In the genomic region with DNA sequence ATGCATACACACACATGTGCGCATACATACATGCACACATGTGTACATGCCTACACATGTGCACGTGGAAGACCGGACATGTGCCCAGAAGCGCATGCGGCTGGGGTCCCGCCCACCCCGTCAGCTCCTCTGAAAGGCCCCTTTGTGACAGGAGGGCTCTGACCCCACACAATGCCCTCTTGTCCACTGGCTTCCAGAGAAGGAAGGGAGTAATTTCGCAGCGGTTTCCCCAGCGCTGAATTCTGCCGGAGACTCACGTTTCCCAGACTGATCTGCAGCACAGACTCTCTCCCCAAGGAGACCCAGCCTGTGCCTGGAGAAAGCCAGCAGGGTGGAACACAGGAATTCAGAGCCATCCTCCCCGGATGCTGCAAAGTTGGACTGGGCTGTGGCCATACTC, we compare ENCODE assay signal across 16 mouse cellular contexts. TPM values are rescaled to one million over a fixed set of nuclear protein-coding genes. Genes with fewer than 3 reads are reported as not detected.
A peak's percentile ranks its signal among the peaks of the same experiment; 100 is the strongest.
DNase-seq lines count a peak whose midpoint lies in the region; ATAC-seq and TF ChIP-seq lines count a peak whose summit lies in the region.
"Had no signal": no experiment of that assay in that cellular context is flagged by ENCODE, and none has a peak within 500 bp of the region (broad histone marks: within the 10 kb centered on the region; RNA-seq: fewer than 3 reads in every experiment).

No protein-coding gene starts in this region.

- H3K36me3 ChIP-seq in forebrain, embryonic 13.5 days (ENCODE audit: poor library complexity, severe bottlenecking) = no peaks in the 10 kb centered on the region
- H3K36me3 ChIP-seq in forebrain, embryonic 12.5 days (replicated peaks) = no peaks in the 10 kb centered on the region
- H3K36me3 ChIP-seq in stomach, embryonic 14.5 days (ENCODE audit: control insufficient read depth, insufficient read depth, low read length) = peaks cover 20% of the 10 kb centered on the region; the same call in 1 of the 2 replicates
- H3K36me3 ChIP-seq in stomach, postnatal 0 days (ENCODE audit: control insufficient read depth, insufficient read depth, low read length) = no peaks in the 10 kb centered on the region
- H3K36me3 ChIP-seq in limb, embryonic 13.5 days = no peaks in the 10 kb centered on the region
- H3K36me3 ChIP-seq: heart, embryonic 12.5 days had no signal

- 21% methylated on average over 13 of the region's 13 CpGs for WGBS in forebrain, embryonic 13.5 days
- 30% methylated on average over 13 of the region's 13 CpGs for WGBS in forebrain, embryonic 12.5 days
- 75% methylated on average over 13 of the region's 13 CpGs for WGBS in stomach, embryonic 14.5 days
- WGBS in stomach, postnatal 0 days = 72% methylated on average over 13 of the region's 13 CpGs
- WGBS in limb, embryonic 13.5 days = 58% methylated on average over 13 of the region's 13 CpGs

- no peak for DNase-seq in stomach, postnatal 0 days (ENCODE audit: low spot score)
- DNase-seq in MN1 (ENCODE audit: low spot score) = no peak
- no peak for DNase-seq in kidney, postnatal 4 days
- no peak for DNase-seq in c-Kit-positive CD71-positive TER-119-positive erythroid progenitor cells, embryonic 14.5 days (ENCODE audit: low spot score)
- DNase-seq: cerebellum, adult 9-10 months; gastrocnemius, postnatal 36 days; heart, postnatal 4 days; kidney, adult 11 months; liver, postnatal 0 days; lung, postnatal 4 days had no signal

- no peak for TF ChIP-seq EP300 in stomach, postnatal 0 days (optimal IDR thresholded peaks at IDR 0.05)

- H3K4me3 ChIP-seq in forebrain, embryonic 13.5 days = no peak overlapping the region
- H3K4me3 ChIP-seq in forebrain, embryonic 12.5 days (replicated peaks) = no peak overlapping the region
- no peak overlapping the region for H3K4me3 ChIP-seq in stomach, embryonic 14.5 days (ENCODE audit: low read depth, low read length)
- no peak overlapping the region for H3K4me3 ChIP-seq in stomach, postnatal 0 days (ENCODE audit: low read depth, low read length)
- no peak overlapping the region for H3K4me3 ChIP-seq in limb, embryonic 13.5 days
- H3K4me3 ChIP-seq: heart, embryonic 12.5 days; myocyte had no signal

- no peaks in the 10 kb centered on the region for H3K9me3 ChIP-seq in forebrain, embryonic 13.5 days (replicated peaks)
- H3K9me3 ChIP-seq in forebrain, embryonic 12.5 days = no peaks in the 10 kb centered on the region
- no peaks in the 10 kb centered on the region for H3K9me3 ChIP-seq in stomach, embryonic 14.5 days (ENCODE audit: control insufficient read depth, low read depth, low read length)
- no peaks in the 10 kb centered on the region for H3K9me3 ChIP-seq in stomach, postnatal 0 days (ENCODE audit: control insufficient read depth, low read length)
- no peaks in the 10 kb centered on the region for H3K9me3 ChIP-seq in limb, embryonic 13.5 days
- H3K9me3 ChIP-seq: heart, embryonic 12.5 days had no signal

- peaks cover 5% of the 10 kb centered on the region; the same call in 1 of the 2 replicates for H3K4me1 ChIP-seq in forebrain, embryonic 13.5 days
- peaks cover 8% of the 10 kb centered on the region for H3K4me1 ChIP-seq in forebrain, embryonic 12.5 days
- H3K4me1 ChIP-seq in stomach, embryonic 14.5 days (ENCODE audit: control insufficient read depth, insufficient read depth, low read length) = no peaks in the 10 kb centered on the region
- no peaks in the 10 kb centered on the region for H3K4me1 ChIP-seq in stomach, postnatal 0 days (replicated peaks; ENCODE audit: control insufficient read depth, insufficient read depth)
- peaks cover 7% of the 10 kb centered on the region; the same call in 1 of the 2 replicates for H3K4me1 ChIP-seq in limb, embryonic 13.5 days
- H3K4me1 ChIP-seq: heart, embryonic 12.5 days had no signal

- H3K9ac ChIP-seq in forebrain, embryonic 13.5 days = no peak overlapping the region
- no peak overlapping the region for H3K9ac ChIP-seq in forebrain, embryonic 12.5 days
- no peak overlapping the region for H3K9ac ChIP-seq in stomach, embryonic 14.5 days (replicated peaks; ENCODE audit: low read depth, low read length)
- H3K9ac ChIP-seq in stomach, postnatal 0 days (ENCODE audit: low read length) = no peak overlapping the region
- H3K9ac ChIP-seq in limb, embryonic 13.5 days = no peak overlapping the region
- H3K9ac ChIP-seq: heart, embryonic 12.5 days; liver, postnatal 0 days had no signal

- no peak for ATAC-seq in forebrain, embryonic 13.5 days
- no peak for ATAC-seq in forebrain, embryonic 12.5 days (ENCODE audit: low FRiP score)
- no peak for ATAC-seq in stomach, embryonic 14.5 days (ENCODE audit: insufficient number of reproducible peaks, insufficient read depth, low FRiP score, low read depth)
- no peak for ATAC-seq in stomach, postnatal 0 days (ENCODE audit: low FRiP score, low TSS enrichment)
- ATAC-seq in limb, embryonic 13.5 days (ENCODE audit: low FRiP score, low read depth) = no peak
- ATAC-seq: liver, postnatal 0 days had no signal

- no peak for TF ChIP-seq CTCF in stomach, postnatal 0 days (IDR thresholded peaks at IDR 0.05; ENCODE audit: low read depth)

- no peak overlapping the region for H3K27ac ChIP-seq in forebrain, embryonic 13.5 days
- no peak overlapping the region for H3K27ac ChIP-seq in forebrain, embryonic 12.5 days
- H3K27ac ChIP-seq in stomach, embryonic 14.5 days (ENCODE audit: low read length) = 0 out of 2 replicates have a peak overlapping the region, but pooled peaks have one; percentile 39
- no peak overlapping the region for H3K27ac ChIP-seq in stomach, postnatal 0 days (replicated peaks)
- peak overlapping the region; percentile 61; the same call in 1 of the 2 replicates for H3K27ac ChIP-seq in limb, embryonic 13.5 days

- peaks cover 21% of the 10 kb centered on the region for H3K27me3 ChIP-seq in forebrain, embryonic 13.5 days
- peaks cover 44% of the 10 kb centered on the region for H3K27me3 ChIP-seq in forebrain, embryonic 12.5 days
- H3K27me3 ChIP-seq in stomach, embryonic 14.5 days (ENCODE audit: control insufficient read depth, insufficient read depth, low read length) = no peaks in the 10 kb centered on the region
- no peaks in the 10 kb centered on the region for H3K27me3 ChIP-seq in stomach, postnatal 0 days (ENCODE audit: control insufficient read depth, insufficient read depth, low read length)
- H3K27me3 ChIP-seq in limb, embryonic 13.5 days = peaks cover 60% of the 10 kb centered on the region

- H3K4me2 ChIP-seq in forebrain, embryonic 13.5 days = 0 out of 2 replicates have a peak overlapping the region, but pooled peaks have one; percentile 1
- H3K4me2 ChIP-seq in forebrain, embryonic 12.5 days = no peak overlapping the region
- H3K4me2 ChIP-seq in stomach, embryonic 14.5 days (replicated peaks; ENCODE audit: low read depth, low read length) = no peak overlapping the region
- H3K4me2 ChIP-seq in stomach, postnatal 0 days (replicated peaks; ENCODE audit: low read depth) = no peak overlapping the region
- H3K4me2 ChIP-seq in limb, embryonic 13.5 days (replicated peaks) = peak overlapping the region; percentile 19; the same call in 1 of the 2 replicates
- H3K4me2 ChIP-seq: heart, embryonic 12.5 days had no signal

RNA-seq across cellular contexts. Expression of a gene that starts 20.5 kb away (rescaled TPM):
- 0.28 and 0.50 TPM in 2 replicates for polyA plus RNA-seq in forebrain, embryonic 13.5 days (2015; fragmentation: Nextera tagmentation; extraction: Ambion mirVana)
- 0.08 and 1.0 TPM in 2 replicates for polyA plus RNA-seq in forebrain, embryonic 12.5 days (2016; fragmentation: Nextera tagmentation; extraction: Ambion mirVana)
- polyA plus RNA-seq in stomach, embryonic 14.5 days (2014; fragmentation: Nextera tagmentation; extraction: Ambion mirVana) = 147 and 163 TPM in 2 replicates
- polyA plus RNA-seq in stomach, postnatal 0 days (2015; fragmentation: Nextera tagmentation; extraction: Ambion mirVana) = 59.3 and 64.0 TPM in 2 replicates
- polyA plus RNA-seq in limb, embryonic 13.5 days (2015; fragmentation: Nextera tagmentation; extraction: Ambion mirVana) = 0.43 and 0.86 TPM in 2 replicates
- polyA plus RNA-seq: myocyte had no signal

RNA-seq across cellular contexts. Expression of a gene that starts 44.5 kb away (rescaled TPM):
- polyA plus RNA-seq in forebrain, embryonic 13.5 days (2015; fragmentation: Nextera tagmentation; extraction: Ambion mirVana) = 48.1 and 59.3 TPM in 2 replicates
- 55.0 and 60.2 TPM in 2 replicates for polyA plus RNA-seq in forebrain, embryonic 12.5 days (2016; fragmentation: Nextera tagmentation; extraction: Ambion mirVana)
- 65.9 and 66.6 TPM in 2 replicates for polyA plus RNA-seq in stomach, embryonic 14.5 days (2014; fragmentation: Nextera tagmentation; extraction: Ambion mirVana)
- polyA plus RNA-seq in stomach, postnatal 0 days (2015; fragmentation: Nextera tagmentation; extraction: Ambion mirVana) = 33.0 and 38.1 TPM in 2 replicates
- 65.4 and 76.9 TPM in 2 replicates for polyA plus RNA-seq in limb, embryonic 13.5 days (2015; fragmentation: Nextera tagmentation; extraction: Ambion mirVana)

RNA-seq across cellular contexts. Expression of a gene that starts 52.3 kb away (rescaled TPM):
- 0.79 and 0.90 TPM in 2 replicates for polyA plus RNA-seq in forebrain, embryonic 13.5 days (2015; fragmentation: Nextera tagmentation; extraction: Ambion mirVana)
- polyA plus RNA-seq in forebrain, embryonic 12.5 days (2016; fragmentation: Nextera tagmentation; extraction: Ambion mirVana) = 3.3 and 4.6 TPM in 2 replicates
- polyA plus RNA-seq in stomach, embryonic 14.5 days (2014; fragmentation: Nextera tagmentation; extraction: Ambion mirVana) = 0.20 and 0.56 TPM in 2 replicates
- 0.40 and 0.41 TPM in 2 replicates for polyA plus RNA-seq in stomach, postnatal 0 days (2015; fragmentation: Nextera tagmentation; extraction: Ambion mirVana)
- 7.5 and 8.3 TPM in 2 replicates for polyA plus RNA-seq in limb, embryonic 13.5 days (2015; fragmentation: Nextera tagmentation; extraction: Ambion mirVana)

Comparison
In these comparisons a context has a peak if more than half of its experiments do, and no peak if none do; other contexts are left out.
1. H3K27ac ChIP-seq: peak in stomach, embryonic 14.5 days (single experiment) and limb, embryonic 13.5 days (single experiment); none in forebrain, embryonic 13.5 days (single experiment), forebrain, embryonic 12.5 days (single experiment) and stomach, postnatal 0 days (single experiment).
2. H3K4me2 ChIP-seq: peak in forebrain, embryonic 13.5 days (single experiment) and limb, embryonic 13.5 days (single experiment); none in forebrain, embryonic 12.5 days (single experiment), stomach, embryonic 14.5 days (single experiment) and stomach, postnatal 0 days (single experiment).
3. RNA of a gene that starts 20.5 kb away (polyA plus RNA-seq): 147 to 163 TPM in stomach, embryonic 14.5 days and 59.3 to 64.0 TPM in stomach, postnatal 0 days; 0.08 to 1.0 TPM in forebrain, embryonic 12.5 days, 0.28 to 0.50 TPM in forebrain, embryonic 13.5 days and 0.43 to 0.86 TPM in limb, embryonic 13.5 days; every median in the first group is over 10 times any median in the second.